Mouse (Mus musculus) common myeloid progenitor, adult 5-6 weeks (primary cell): ENCODE results near the gene Ltf. TPM values are rescaled to one million over a fixed set of nuclear protein-coding genes. Genes with fewer than 3 reads are reported as not detected.

Experiments used
- ATAC-seq: replicated peaks from 2 replicates; pipeline ENCODE4 v1.8.0; 2016; ENCODE audit warnings: low read depth, mild to moderate bottlenecking, moderate TSS enrichment, inconsistent platforms; ENCODE audit not compliant: poor library complexity, severe bottlenecking
- total RNA-seq: library from RNA; stranded (forward); fragments of 200-1000, 187-1606 nt; gene quantifications from 2 replicates; pipeline ENCODE4 v1.2.3, GENCODE M21; 2017

Ltf gene
- total RNA-seq, 1 experiment from 2014 or later, result 80.1 TPM

- peak; percentile 77 for ATAC-seq
Measured at GRCm38 (mm10) chr9:111080801-111081200, 61.7 kb downstream of the Ltf start.

GRCm38 (mm10) chr9:111081765-111082164, 62.7 kb downstream of the Ltf start:
- no peak for ATAC-seq

- ATAC-seq, result no peak
Measured at GRCm38 (mm10) chr9:111085329-111085728, 66.3 kb downstream of the Ltf start.

DNA sequence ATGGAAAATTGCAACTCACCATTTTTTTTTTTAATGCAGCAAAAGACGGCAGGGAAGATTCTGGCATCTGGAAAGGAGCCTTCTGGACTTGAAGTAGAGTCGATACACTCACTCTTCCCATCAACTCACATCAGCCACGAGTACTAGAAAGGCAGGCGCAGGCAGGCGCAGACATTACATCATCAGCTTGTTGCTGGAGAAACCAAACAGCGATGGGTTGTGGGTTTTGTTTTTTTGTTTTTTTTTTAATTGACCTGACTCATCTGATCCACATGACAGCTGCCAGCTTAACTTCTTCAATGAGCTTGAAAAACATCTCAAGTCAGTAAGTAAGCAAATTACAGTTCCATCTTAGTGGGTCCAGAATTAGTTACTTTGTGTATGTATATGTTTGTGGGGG, 67.1 kb downstream of the Ltf start:
- ATAC-seq, result no peak

DNA sequence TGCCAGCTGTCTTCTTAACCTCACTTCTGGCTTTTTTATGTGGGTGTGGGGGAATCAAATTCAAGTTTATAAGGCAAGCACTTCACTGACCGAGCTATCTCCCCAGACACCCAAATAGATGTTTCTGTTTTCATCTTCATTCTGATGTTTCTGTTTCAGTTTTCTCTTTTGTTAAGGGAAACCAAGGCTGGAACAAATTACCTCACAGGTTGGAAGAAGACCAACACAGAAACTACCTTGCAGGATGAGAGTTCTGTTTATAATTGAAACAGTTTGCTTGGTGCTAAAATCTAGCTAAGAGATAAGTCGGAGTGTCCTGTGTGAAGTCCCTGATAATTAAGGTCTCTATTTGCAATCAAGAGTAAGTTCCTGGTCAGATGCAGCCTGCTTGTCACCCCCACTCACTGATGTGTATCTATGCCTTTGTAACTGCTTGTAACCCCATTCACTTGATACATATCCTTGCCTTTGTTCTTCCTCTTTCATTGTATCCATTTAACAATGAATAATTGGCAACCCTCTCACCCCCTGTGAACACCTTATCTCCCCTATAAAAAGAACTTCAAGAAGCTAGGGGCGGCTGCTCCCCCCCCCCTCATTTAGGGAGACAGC, 68.0 kb downstream of the Ltf start:
- ATAC-seq, result no peak

- ATAC-seq, result no peak
Measured at GRCm38 (mm10) chr9:111087960-111088359, 68.9 kb downstream of the Ltf start.

DNA sequence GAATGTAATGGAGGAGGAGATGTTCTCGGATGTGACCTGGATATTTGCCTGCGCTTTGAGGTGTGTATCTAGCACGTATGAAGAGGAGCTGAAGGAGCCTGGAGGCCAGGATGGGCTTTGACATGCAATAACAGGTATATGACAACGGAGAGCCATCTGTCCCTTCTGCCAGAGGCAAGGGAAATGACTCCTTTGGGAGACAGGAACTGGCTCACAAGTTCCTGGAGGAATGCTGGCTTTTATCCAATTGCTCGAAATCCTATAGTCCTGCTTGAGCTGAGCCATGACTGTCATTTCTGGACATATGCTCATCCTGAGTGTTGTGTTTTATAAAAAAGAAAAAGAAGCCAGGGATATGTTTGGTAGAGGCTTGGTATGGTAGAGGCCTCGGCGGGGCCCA, 69.8 kb downstream of the Ltf start:
- no peak for ATAC-seq

Other genes starting within 250 kb of the Ltf start
- gene Prss42, start 221.1 kb upstream of the Ltf start, total RNA-seq, result not detected in 2 replicates
- gene Prss44, start 205.3 kb upstream of the Ltf start, total RNA-seq, result not detected in 2 replicates
- not detected in 2 replicates for gene Prss43, start 192.6 kb upstream of the Ltf start, total RNA-seq
- not detected in 2 replicates for gene Prss45, start 184.7 kb upstream of the Ltf start, total RNA-seq
- gene Prss46, start 174.8 kb upstream of the Ltf start, total RNA-seq, result not detected in 2 replicates
- 8.7 and 10.2 TPM in 2 replicates for gene Prss50, start 161.3 kb upstream of the Ltf start, total RNA-seq
- gene Als2cl, start 139.4 kb upstream of the Ltf start, total RNA-seq, result 0.87 and 3.1 TPM in 2 replicates
- gene Tmie, start 139.2 kb upstream of the Ltf start, total RNA-seq, result 0.23 TPM in 1 of 2 replicates, not detected in the other
- not detected in 2 replicates for gene Fam240a, start 102.4 kb upstream of the Ltf start, total RNA-seq
- gene Tdgf1, start 73.1 kb upstream of the Ltf start, total RNA-seq, result not detected in 2 replicates
- 0.32 and 1.7 TPM in 2 replicates for gene Lrrc2, start 67.7 kb upstream of the Ltf start, total RNA-seq
- not detected in 2 replicates for gene Rtp3, start 28.7 kb upstream of the Ltf start, total RNA-seq
- 9.6 and 10.5 TPM in 2 replicates for gene Ccrl2, start 38.2 kb downstream of the Ltf start, total RNA-seq
- 70.2 and 77.5 TPM in 2 replicates for gene Lrrfip2, start 98.3 kb downstream of the Ltf start, total RNA-seq